Mouse (Mus musculus): ENCODE data around the gene Wdr66.

DNA sequence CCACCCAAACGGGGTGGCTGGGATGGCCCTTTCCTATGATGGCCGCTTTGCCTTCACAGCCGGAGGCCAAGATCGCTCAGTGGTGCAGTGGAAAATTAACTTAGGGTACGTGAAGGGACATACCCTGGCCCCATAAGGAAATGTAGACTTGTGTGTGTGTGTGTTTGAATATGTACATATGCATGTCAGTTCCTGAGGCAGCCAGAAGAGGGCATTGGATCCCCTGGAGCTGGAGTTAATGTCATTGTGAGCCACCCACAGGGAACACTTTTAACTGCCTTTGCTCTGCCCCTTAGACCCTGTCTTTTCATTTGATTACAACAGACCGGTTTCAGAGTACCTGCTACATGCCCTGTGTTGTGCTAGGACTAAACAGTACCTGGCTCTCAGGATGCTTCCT lies 46.6 kb downstream of the Wdr66 start:
- TF ChIP-seq POLR2A (IDR thresholded peaks at IDR 0.05; ENCODE audit: insufficient read depth, low read depth, low read length) (no peak), CTCF (IDR thresholded peaks at IDR 0.05) (peak; percentile 45), EP300 (IDR thresholded peaks at IDR 0.05; ENCODE audit: insufficient read depth, low read depth, low read length) (no peak)
